Mouse (Mus musculus): Measurements from ENCODE around the gene Rnaseh2c.

DNA sequence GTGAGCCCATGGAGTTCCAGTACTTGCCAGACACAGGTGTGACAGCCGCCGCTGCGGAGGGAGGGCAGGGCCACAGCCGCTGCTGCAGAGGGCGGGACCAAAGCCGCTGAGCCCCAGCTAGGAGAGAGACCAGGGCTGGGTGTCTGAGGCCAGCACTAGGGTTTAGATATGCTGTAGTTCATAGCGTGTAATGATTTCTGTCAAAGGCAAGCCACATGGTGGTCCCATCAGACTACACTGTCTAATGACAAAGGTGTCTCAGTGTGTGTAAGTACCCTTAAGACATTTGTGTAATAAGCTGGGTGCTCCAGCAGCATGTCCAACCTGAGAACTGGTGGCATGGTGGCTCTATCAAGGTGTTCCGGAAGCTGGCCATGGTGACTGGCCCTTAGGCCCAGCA is 40.0 kb downstream of the Rnaseh2c start:
- TF ChIP-seq CTCF (IDR thresholded peaks at IDR 0.05; ENCODE audit: extremely low read depth, insufficient read depth, low read length) (no peak), POLR2A (IDR thresholded peaks at IDR 0.05; ENCODE audit: extremely low read depth, insufficient read depth, low read length) (no peak)
